Mouse (Mus musculus): ENCODE data around the gene Cxcl10.

Gene Cxcl10

GRCm38 (mm10) chr5:92348794-92349413, at the start of gene Cxcl10:
TSS of gene Cxcl10 (minus strand) at chr5:92348889.
- DNase-seq (ENCODE audit: low spot score in 2 of 2): no peak

GRCm38 (mm10) chr5:92398153-92398552, 49.5 kb upstream of the Cxcl10 start:
- peak in 1 of 2 experiments; percentile 55 for DNase-seq (ENCODE audit: low spot score in 2 of 2)

- no peak for DNase-seq (ENCODE audit: low spot score in 2 of 2)
Observed at GRCm38 (mm10) chr5:92396476-92396875, 47.8 kb upstream of the Cxcl10 start.

GRCm38 (mm10) chr5:92395764-92396163, 47.1 kb upstream of the Cxcl10 start:
- no peak for DNase-seq (ENCODE audit: low spot score in 2 of 2)

- DNase-seq (ENCODE audit: low spot score in 2 of 2): no peak
Observed at GRCm38 (mm10) chr5:92393863-92394262, 45.2 kb upstream of the Cxcl10 start.

GRCm38 (mm10) chr5:92392542-92392941, 43.9 kb upstream of the Cxcl10 start:
- no peak for DNase-seq (ENCODE audit: low spot score in 2 of 2)

- no peak for DNase-seq (ENCODE audit: low spot score in 2 of 2)
Observed at GRCm38 (mm10) chr5:92390615-92391014, 41.9 kb upstream of the Cxcl10 start.

GRCm38 (mm10) chr5:92389977-92390376, 41.3 kb upstream of the Cxcl10 start:
- DNase-seq (ENCODE audit: low spot score in 2 of 2): no peak

GRCm38 (mm10) chr5:92387433-92387832, 38.7 kb upstream of the Cxcl10 start:
- no peak for DNase-seq (ENCODE audit: low spot score in 2 of 2)

GRCm38 (mm10) chr5:92386643-92387042, 38.0 kb upstream of the Cxcl10 start:
- DNase-seq (ENCODE audit: low spot score in 2 of 2): no peak

GRCm38 (mm10) chr5:92386102-92386501, 37.4 kb upstream of the Cxcl10 start:
- no peak for DNase-seq (ENCODE audit: low spot score in 2 of 2)

- DNase-seq (ENCODE audit: low spot score in 2 of 2): no peak
Observed at GRCm38 (mm10) chr5:92384855-92385254, 36.2 kb upstream of the Cxcl10 start.

GRCm38 (mm10) chr5:92383747-92384146, 35.1 kb upstream of the Cxcl10 start:
- DNase-seq (ENCODE audit: low spot score in 2 of 2): no peak

- no peak for DNase-seq (ENCODE audit: low spot score in 2 of 2)
Observed at GRCm38 (mm10) chr5:92382349-92382679, 33.6 kb upstream of the Cxcl10 start.

GRCm38 (mm10) chr5:92381550-92382348, 33.1 kb upstream of the Cxcl10 start:
- DNase-seq (ENCODE audit: low spot score in 2 of 2): peak; percentile 49 to 80

- no peak for DNase-seq (ENCODE audit: low spot score in 2 of 2)
Observed at GRCm38 (mm10) chr5:92376795-92377405, 28.2 kb upstream of the Cxcl10 start.

GRCm38 (mm10) chr5:92375368-92375767, 26.7 kb upstream of the Cxcl10 start:
- no peak for DNase-seq (ENCODE audit: low spot score in 2 of 2)

- DNase-seq (ENCODE audit: low spot score in 2 of 2): no peak
Observed at GRCm38 (mm10) chr5:92374721-92375142, 26.0 kb upstream of the Cxcl10 start.

- DNase-seq (ENCODE audit: low spot score in 2 of 2): no peak
Observed at GRCm38 (mm10) chr5:92372605-92373004, 23.9 kb upstream of the Cxcl10 start.

GRCm38 (mm10) chr5:92371361-92371976, 22.8 kb upstream of the Cxcl10 start:
- DNase-seq (ENCODE audit: low spot score in 2 of 2): no peak

- no peak for DNase-seq (ENCODE audit: low spot score in 2 of 2)
Observed at GRCm38 (mm10) chr5:92370891-92371290, 22.2 kb upstream of the Cxcl10 start.

- no peak for DNase-seq (ENCODE audit: low spot score in 2 of 2)
Observed at GRCm38 (mm10) chr5:92370392-92370791, 21.7 kb upstream of the Cxcl10 start.

All from frontal cortex, postnatal 10 days (tissue).